Comparison of ENCODE assay signal across 15 mouse cellular contexts in genomic region chr15:97049281-97049841, GRCm38 (mm10). TPM values are rescaled to one million over a fixed set of nuclear protein-coding genes. Genes with fewer than 3 reads are reported as not detected.
DNase-seq lines count a peak whose midpoint lies in the region; ATAC-seq and TF ChIP-seq lines count a peak whose summit lies in the region.
"Had no signal": no experiment of that assay in that cellular context is flagged by ENCODE, and none has a peak within 500 bp of the region (broad histone marks: within the 10 kb centered on the region; RNA-seq: fewer than 3 reads in every experiment).

No protein-coding gene starts in this region.

- no peak for TF ChIP-seq POLR2A in heart, adult 2 months (IDR thresholded peaks at IDR 0.05; ENCODE audit: insufficient read depth, low read depth, low read length)

- no peaks in the 10 kb centered on the region for H3K9me3 ChIP-seq in heart, embryonic 15.5 days (replicated peaks)
- peaks cover 2% of the 10 kb centered on the region; the same call in 1 of the 2 replicates for H3K9me3 ChIP-seq in lung, embryonic 16.5 days (ENCODE audit: control insufficient read depth, low read length)
- H3K9me3 ChIP-seq in heart, postnatal 0 days (replicated peaks; ENCODE audit: control insufficient read depth, low read length) = 0 out of 2 replicates have a peak, but pooled peaks cover 4% of the 10 kb centered on the region
- H3K9me3 ChIP-seq in stomach, postnatal 0 days (ENCODE audit: control insufficient read depth, low read length) = no peaks in the 10 kb centered on the region; the same call in 1 of the 2 replicates

- ATAC-seq in heart, embryonic 15.5 days (replicated peaks; ENCODE audit: insufficient number of reproducible peaks, insufficient read depth, low FRiP score, low read depth) = no peak
- 0 out of 2 replicates have a peak, but pooled peaks have one; percentile 15 for ATAC-seq in lung, embryonic 16.5 days (ENCODE audit: low read depth)
- peak; percentile 34 for ATAC-seq in heart, postnatal 0 days (ENCODE audit: insufficient read depth, low read depth)
- ATAC-seq in stomach, postnatal 0 days (ENCODE audit: low FRiP score, low TSS enrichment) = peak; percentile 38; the same call in 1 of the 2 replicates
- ATAC-seq: inflammation-experienced regulatory T-cells, adult 6 months had no signal

- H3K4me1 ChIP-seq in heart, embryonic 15.5 days (replicated peaks) = peaks cover 29% of the 10 kb centered on the region
- no peaks in the 10 kb centered on the region for H3K4me1 ChIP-seq in heart, adult 2 months (ENCODE audit: control insufficient read depth, insufficient read depth, low read length)
- peaks cover 11% of the 10 kb centered on the region for H3K4me1 ChIP-seq in lung, embryonic 16.5 days (replicated peaks; ENCODE audit: control insufficient read depth, insufficient read depth, low read length)
- H3K4me1 ChIP-seq in heart, postnatal 0 days (ENCODE audit: control insufficient read depth, insufficient read depth) = peaks cover 8% of the 10 kb centered on the region
- no peaks in the 10 kb centered on the region for H3K4me1 ChIP-seq in stomach, postnatal 0 days (replicated peaks; ENCODE audit: control insufficient read depth, insufficient read depth)

- DNase-seq in heart, adult 2 months = no peak
- DNase-seq in lung, postnatal 10 days = no peak
- peak; percentile 55 for DNase-seq in heart, postnatal 0 days (ENCODE audit: low spot score)
- no peak for DNase-seq in stomach, postnatal 0 days (ENCODE audit: low spot score)
- DNase-seq in right cerebral cortex, postnatal 4 days = no peak
- no peak for DNase-seq in urinary bladder, postnatal 4 days (ENCODE audit: low spot score in 2 of 2)
- DNase-seq: cerebellum, postnatal 25 days; gastrocnemius, postnatal 36 days; thymus, postnatal 14 days had no signal

- peak overlapping the region; percentile 63 for H3K27ac ChIP-seq in heart, embryonic 15.5 days
- H3K27ac ChIP-seq in heart, adult 2 months = no peak overlapping the region
- no peak overlapping the region for H3K27ac ChIP-seq in lung, embryonic 16.5 days (ENCODE audit: low read length)
- H3K27ac ChIP-seq in heart, postnatal 0 days (ENCODE audit: low read depth) = peak overlapping the region; percentile 64
- no peak overlapping the region for H3K27ac ChIP-seq in stomach, postnatal 0 days (replicated peaks)
- H3K27ac ChIP-seq: limb, embryonic 15.5 days had no signal

- TF ChIP-seq CTCF in heart, adult 2 months (IDR thresholded peaks at IDR 0.05) = no peak
- TF ChIP-seq CTCF in heart, postnatal 0 days (IDR thresholded peaks at IDR 0.05; ENCODE audit: low read depth) = no peak
- no peak for TF ChIP-seq CTCF in stomach, postnatal 0 days (IDR thresholded peaks at IDR 0.05; ENCODE audit: low read depth)

- intact Hi-C loops in heart, adult 2 months (cut with DNase I) = loop anchor here (5.0 kb wide), 1 partner anchor 42 kb away; no protein-coding TSS in a partner anchor

- H3K4me2 ChIP-seq in heart, embryonic 15.5 days = peak overlapping the region; percentile 31
- H3K4me2 ChIP-seq in lung, embryonic 16.5 days (ENCODE audit: low read depth, low read length) = no peak overlapping the region
- H3K4me2 ChIP-seq in heart, postnatal 0 days (ENCODE audit: low read depth, low read length) = peak overlapping the region; percentile 19
- H3K4me2 ChIP-seq in stomach, postnatal 0 days (replicated peaks; ENCODE audit: low read depth) = no peak overlapping the region
- H3K4me2 ChIP-seq: limb, embryonic 15.5 days had no signal

- no peaks in the 10 kb centered on the region for H3K36me3 ChIP-seq in heart, embryonic 15.5 days
- no peaks in the 10 kb centered on the region for H3K36me3 ChIP-seq in heart, adult 2 months (ENCODE audit: control insufficient read depth, insufficient read depth, low read length)
- no peaks in the 10 kb centered on the region for H3K36me3 ChIP-seq in lung, embryonic 16.5 days (ENCODE audit: control insufficient read depth, insufficient read depth, low read length)
- H3K36me3 ChIP-seq in heart, postnatal 0 days (replicated peaks; ENCODE audit: control insufficient read depth, insufficient read depth, low read length) = no peaks in the 10 kb centered on the region
- H3K36me3 ChIP-seq in stomach, postnatal 0 days (ENCODE audit: control insufficient read depth, insufficient read depth, low read length) = no peaks in the 10 kb centered on the region
- H3K36me3 ChIP-seq: limb, embryonic 15.5 days had no signal

- 56% methylated on average over 11 of the region's 11 CpGs for WGBS in heart, embryonic 15.5 days
- WGBS in heart, adult 2 months = 58% methylated on average over 11 of the region's 11 CpGs
- 51% methylated on average over 11 of the region's 11 CpGs for WGBS in lung, embryonic 16.5 days
- 62% methylated on average over 11 of the region's 11 CpGs for WGBS in heart, postnatal 0 days
- 49% methylated on average over 11 of the region's 11 CpGs for WGBS in stomach, postnatal 0 days

- H3K4me3 ChIP-seq in heart, embryonic 15.5 days = no peak overlapping the region
- H3K4me3 ChIP-seq in heart, adult 2 months = no peak overlapping the region
- H3K4me3 ChIP-seq in lung, embryonic 16.5 days (ENCODE audit: low read length) = no peak overlapping the region
- H3K4me3 ChIP-seq in heart, postnatal 0 days (ENCODE audit: low read depth, low read length) = no peak overlapping the region
- no peak overlapping the region for H3K4me3 ChIP-seq in stomach, postnatal 0 days (ENCODE audit: low read depth, low read length)
- H3K4me3 ChIP-seq: limb, embryonic 15.5 days had no signal

- H3K9ac ChIP-seq in heart, embryonic 15.5 days = no peak overlapping the region
- no peak overlapping the region for H3K9ac ChIP-seq in heart, adult 2 months (ENCODE audit: low read depth, low read length)
- no peak overlapping the region for H3K9ac ChIP-seq in lung, embryonic 16.5 days (ENCODE audit: low read length)
- peak overlapping the region; percentile 26; the same call in 1 of the 2 replicates for H3K9ac ChIP-seq in heart, postnatal 0 days (replicated peaks; ENCODE audit: low read depth, low read length)
- no peak overlapping the region for H3K9ac ChIP-seq in stomach, postnatal 0 days (ENCODE audit: low read length)
- H3K9ac ChIP-seq: limb, embryonic 15.5 days had no signal

- H3K27me3 ChIP-seq in heart, embryonic 15.5 days = no peaks in the 10 kb centered on the region
- H3K27me3 ChIP-seq in heart, adult 2 months (ENCODE audit: control insufficient read depth, insufficient read depth, low read length) = no peaks in the 10 kb centered on the region
- no peaks in the 10 kb centered on the region for H3K27me3 ChIP-seq in lung, embryonic 16.5 days (ENCODE audit: control insufficient read depth, insufficient read depth, low read depth, low read length)
- H3K27me3 ChIP-seq in heart, postnatal 0 days (ENCODE audit: control insufficient read depth, insufficient read depth, low read length) = no peaks in the 10 kb centered on the region
- H3K27me3 ChIP-seq in stomach, postnatal 0 days (ENCODE audit: control insufficient read depth, insufficient read depth, low read length) = no peaks in the 10 kb centered on the region
- H3K27me3 ChIP-seq: CH12.LX; limb, embryonic 15.5 days had no signal

- no peak for TF ChIP-seq EP300 in heart, adult 2 months (IDR thresholded peaks at IDR 0.05; ENCODE audit: insufficient read depth, low read depth, low read length)
- no peak for TF ChIP-seq EP300 in heart, postnatal 0 days (IDR thresholded peaks at IDR 0.05; ENCODE audit: low read depth)
- no peak for TF ChIP-seq EP300 in stomach, postnatal 0 days (optimal IDR thresholded peaks at IDR 0.05)

- H3K79me2 ChIP-seq in heart, adult 2 months (replicated peaks; ENCODE audit: control insufficient read depth, insufficient read depth, low read length) = no peaks in the 10 kb centered on the region

RNA-seq across cellular contexts. Expression of gene Slc38a4, which starts 6.4 kb away (rescaled TPM):
- polyA plus RNA-seq in heart, embryonic 15.5 days (2015; fragmentation: Nextera tagmentation; extraction: Ambion mirVana) = 94.8 and 103 TPM in 2 replicates
- total RNA-seq in heart, adult 2 months (2021) = 1 to 10 TPM; 5.4 to 6.0 TPM
- 7.8 and 12.9 TPM in 2 replicates for polyA plus RNA-seq in heart, adult 2 months (2012; rRNA removed)
- polyA plus RNA-seq in lung, embryonic 16.5 days (2015; fragmentation: Nextera tagmentation; extraction: Ambion mirVana) = 57.0 and 64.8 TPM in 2 replicates
- total RNA-seq in heart, postnatal 0 days (2014; rRNA removed; ENCODE audit: low replicate concordance) = 92.1 and 111 TPM in 2 replicates
- polyA plus RNA-seq in heart, postnatal 0 days (2015; fragmentation: Nextera tagmentation; extraction: Ambion mirVana) = 56.3 and 57.5 TPM in 2 replicates
- polyA plus RNA-seq in stomach, postnatal 0 days (2015; fragmentation: Nextera tagmentation; extraction: Ambion mirVana) = 9.7 and 10.8 TPM in 2 replicates
- total RNA-seq: megakaryocyte-erythroid progenitor cell, adult 5-6 weeks had no signal
- polyA plus RNA-seq: inflammation-experienced regulatory T-cells, adult 6 months had no signal

Comparison
In these comparisons a context has a peak if more than half of its experiments do, and no peak if none do; other contexts are left out.
1. H3K27ac ChIP-seq: peak in heart, embryonic 15.5 days (single experiment) and heart, postnatal 0 days (single experiment); none in heart, adult 2 months (single experiment), lung, embryonic 16.5 days (single experiment) and stomach, postnatal 0 days (single experiment).
2. H3K4me2 ChIP-seq: peak in heart, embryonic 15.5 days (single experiment) and heart, postnatal 0 days (single experiment); none in lung, embryonic 16.5 days (single experiment) and stomach, postnatal 0 days (single experiment).